Mouse (Mus musculus) kidney, embryonic 14.5 days (tissue): ENCODE measurements around the gene Tsc22d1. TPM values are rescaled to one million over a fixed set of nuclear protein-coding genes. Genes with fewer than 3 reads are reported as not detected.
A peak's percentile ranks its signal among the peaks of the same experiment; 100 is the strongest.

Experiments
- ATAC-seq: fragments of 200-750 bp; cut with Nextera tagmentation; 2 replicates; pipeline ENCODE4 v1.8.0; 2017; ENCODE audit warnings: moderate number of reproducible peaks, mild to moderate bottlenecking, moderate TSS enrichment, moderate library complexity; ENCODE audit not compliant: low FRiP score, low TSS enrichment
- H3K27ac ChIP-seq: fragments of 300-500 bp; sonication (generic); 2 replicates; pipeline ENCODE4 v1.5.1; 2014; ENCODE audit warnings: low read depth, mild to moderate bottlenecking, low read length, moderate library complexity, mixed read lengths
- H3K27me3 ChIP-seq: fragments of 300-500 bp; sonication (generic); 2 replicates; pipeline ENCODE4 v1.6.1; 2014; ENCODE audit warnings: mild to moderate bottlenecking, low read length; ENCODE audit not compliant: control insufficient read depth, insufficient read depth
- H3K36me3 ChIP-seq: fragments of 300-500 bp; sonication (generic); 2 replicates; pipeline ENCODE4 v1.6.1; 2014; ENCODE audit warnings: low read length, mixed read lengths; ENCODE audit not compliant: control insufficient read depth, insufficient read depth
- H3K4me1 ChIP-seq: fragments of 300-500 bp; sonication (generic); 2 replicates; pipeline ENCODE4 v1.6.1; 2014; ENCODE audit warnings: low read length, mixed read lengths; ENCODE audit not compliant: control insufficient read depth, insufficient read depth
- H3K4me2 ChIP-seq: fragments of 300-500 bp; sonication (generic); replicated peaks from 2 replicates; pipeline ENCODE4 v1.6.1; 2014; ENCODE audit warnings: low read depth, mild to moderate bottlenecking, low read length
- H3K4me3 ChIP-seq: fragments of 300-500 bp; sonication (generic); 2 replicates; pipeline ENCODE4 v1.5.1; 2014; ENCODE audit warnings: mild to moderate bottlenecking, low read length
- H3K9ac ChIP-seq: fragments of 300-500 bp; sonication (generic); 2 replicates; pipeline ENCODE4 v1.6.1; 2014; ENCODE audit warnings: low read depth, mild to moderate bottlenecking, low read length, moderate library complexity
- H3K9me3 ChIP-seq: fragments of 300-500 bp; sonication (generic); 2 replicates; pipeline ENCODE4 v1.6.1; 2016; ENCODE audit warnings: low read length; ENCODE audit not compliant: control insufficient read depth
- WGBS: fragments of 180-500 bp; shearing (Covaris S2); extraction: QIAGEN DNeasy Blood & Tissue Kit; methylation state at CpG from one replicate; pipeline ENCODE4 v1.1.7; 2014; 5-methylcytosine and 5-hydroxymethylcytosine counted together
- polyA plus RNA-seq: library from polyadenylated mRNA; unstranded; fragments of >200 nt; fragmentation: Nextera tagmentation; extraction: Ambion mirVana; gene quantifications from 2 replicates; pipeline ENCODE4 v1.2.1, GENCODE M21; 2014

The Tsc22d1 gene
- 844 and 1,016 TPM in 2 replicates for polyA plus RNA-seq

DNA sequence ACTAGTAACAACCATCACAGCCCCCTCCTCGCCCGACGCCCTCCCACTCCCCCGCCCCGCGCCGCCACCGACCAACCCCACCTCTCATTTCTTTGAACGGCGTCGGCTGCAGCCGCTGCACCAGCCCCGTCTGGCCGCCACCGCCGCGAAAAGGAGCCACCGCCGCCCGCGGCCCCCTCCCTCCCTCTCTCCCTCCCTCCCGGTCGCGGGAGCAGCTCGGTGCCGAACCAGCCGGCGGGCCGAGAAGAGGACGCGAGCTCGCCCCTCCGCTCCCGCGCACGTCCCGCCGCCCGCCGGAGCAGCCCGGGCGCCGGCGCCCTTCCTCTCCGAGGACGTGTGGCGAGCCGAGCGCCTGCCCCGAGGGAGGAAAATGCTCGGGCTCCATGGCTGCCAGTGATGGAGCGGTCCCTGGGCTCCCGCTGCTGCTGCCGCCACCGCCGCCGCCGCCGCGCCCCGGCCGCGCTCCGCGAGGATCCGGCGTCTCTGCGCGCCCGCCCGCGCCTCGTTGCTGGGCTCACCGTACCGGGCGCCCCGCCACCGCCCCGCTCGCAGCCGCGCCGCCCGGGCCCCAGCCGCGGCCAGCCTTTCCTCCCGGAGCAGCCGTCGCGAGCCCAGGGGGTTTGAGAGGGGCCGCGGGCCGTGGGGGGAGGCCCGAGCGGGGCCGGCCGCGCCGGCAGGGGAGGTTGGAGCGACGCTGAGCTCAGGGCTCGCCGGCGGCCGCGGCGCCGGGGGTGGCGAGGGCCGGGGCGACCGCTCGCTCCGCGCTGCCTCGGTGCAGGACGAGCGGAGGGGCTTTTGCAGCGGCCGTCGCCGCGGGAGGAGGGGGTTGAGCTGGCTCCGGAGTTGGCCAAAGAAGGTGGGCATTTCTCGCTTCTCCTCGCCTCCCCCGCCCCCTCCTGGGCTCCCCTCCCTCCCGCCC, at the start of gene Tsc22d1:
TSS of gene Tsc22d1 (plus strand) at position 100 of the 919 bp plus-strand sequence.
- Histone ChIP-seq H3K4me2 (peak within 1 kb of the TSS; percentile 86), H3K9ac (peak within 1 kb of the TSS; percentile 98), H3K4me1 (peaks cover 41% of the 10 kb centered on the region), H3K4me3 (peak within 1 kb of the TSS; percentile 80), H3K27ac (peak within 1 kb of the TSS; percentile 98), H3K9me3 (no peaks in the 10 kb centered on the region), H3K36me3 (peaks cover 23% of the 10 kb centered on the region), H3K27me3 (no peaks in the 10 kb centered on the region)
- WGBS, result under 1% methylated on average over 84 of the region's 128 CpGs
- ATAC-seq, result peak; percentile 14; the same call in 1 of the 2 replicates

GRCm38 (mm10) chr14:76373638-76374037, 41.1 kb upstream of the Tsc22d1 start:
- Histone ChIP-seq H3K9me3 (no peaks in the 10 kb centered on the region), H3K4me3 (no peak overlapping the region), H3K4me2 (no peak overlapping the region), H3K36me3 (no peaks in the 10 kb centered on the region), H3K4me1 (no peaks in the 10 kb centered on the region), H3K9ac (no peak overlapping the region), H3K27ac (no peak overlapping the region), H3K27me3 (no peaks in the 10 kb centered on the region)
- no peak for ATAC-seq
- 88% methylated on average over 6 of the region's 6 CpGs for WGBS

GRCm38 (mm10) chr14:76374601-76375000, 40.2 kb upstream of the Tsc22d1 start:
- no peak for ATAC-seq
- H3K27me3 ChIP-seq, result no peaks in the 10 kb centered on the region
- 87% methylated on average over 6 of the region's 6 CpGs for WGBS

DNA sequence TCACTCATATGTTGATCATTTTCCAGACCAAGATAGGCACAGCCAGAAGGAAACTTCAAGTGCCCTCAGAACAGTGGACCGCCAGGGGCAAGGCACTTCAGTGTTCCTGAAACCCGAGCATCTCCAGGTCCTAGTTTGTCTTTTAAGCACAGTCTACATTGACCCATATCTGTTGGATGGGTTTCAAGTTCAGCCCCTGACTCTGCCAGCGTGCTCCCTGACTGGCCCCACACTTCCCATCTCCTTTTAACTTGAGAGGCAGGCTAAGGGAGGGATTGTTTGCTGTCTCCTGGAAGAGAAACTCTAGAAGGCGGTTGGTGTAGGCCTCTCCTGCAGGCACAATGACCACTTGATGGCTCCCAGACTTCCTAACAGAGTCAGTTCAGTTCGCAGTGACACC, 38.2 kb upstream of the Tsc22d1 start:
- no peak overlapping the region for H3K9ac ChIP-seq
- no peaks in the 10 kb centered on the region for H3K4me1 ChIP-seq
- H3K4me2 ChIP-seq, result no peak overlapping the region
- no peaks in the 10 kb centered on the region for H3K27me3 ChIP-seq
- 40% methylated on average over 5 of the region's 5 CpGs for WGBS
- H3K4me3 ChIP-seq, result no peak overlapping the region
- H3K36me3 ChIP-seq, result no peaks in the 10 kb centered on the region
- 0 out of 2 replicates have a peak, but pooled peaks cover 4% of the 10 kb centered on the region for H3K9me3 ChIP-seq
- ATAC-seq, result peak; percentile 83
- H3K27ac ChIP-seq, result no peak overlapping the region

More at GRCm38 (mm10) chr14:76374601-76375000, 40.2 kb upstream of the Tsc22d1 start:
- Histone ChIP-seq H3K27ac (no peak overlapping the region), H3K36me3 (no peaks in the 10 kb centered on the region), H3K4me3 (no peak overlapping the region), H3K9ac (no peak overlapping the region), H3K4me2 (no peak overlapping the region), H3K4me1 (no peaks in the 10 kb centered on the region), H3K9me3 (no peaks in the 10 kb centered on the region)

DNA sequence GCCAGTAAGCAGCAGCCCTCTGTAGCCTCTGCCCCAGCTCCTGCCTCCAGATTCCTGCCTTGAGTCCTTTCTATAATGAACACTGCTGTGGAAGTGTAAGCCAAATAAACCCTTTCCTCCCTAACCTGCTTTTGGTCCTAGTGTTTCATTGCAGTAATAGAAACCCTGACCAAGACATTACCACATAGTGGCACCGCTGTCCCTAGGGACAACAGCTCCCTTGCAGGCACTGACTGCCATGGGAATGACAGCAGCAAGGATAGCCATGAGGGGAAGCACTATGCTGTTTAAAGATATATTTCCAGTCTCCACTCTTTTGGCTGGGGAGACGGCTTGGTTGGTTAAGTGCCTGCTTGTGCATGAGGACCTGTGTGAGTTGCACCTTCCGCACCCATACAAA, 35.4 kb upstream of the Tsc22d1 start:
- WGBS, result 89% methylated on average over 3 of the region's 3 CpGs
- Histone ChIP-seq H3K4me2 (no peak overlapping the region), H3K9ac (no peak overlapping the region), H3K4me1 (no peaks in the 10 kb centered on the region), H3K9me3 (0 out of 2 replicates have a peak, but pooled peaks cover 4% of the 10 kb centered on the region), H3K36me3 (no peaks in the 10 kb centered on the region), H3K4me3 (no peak overlapping the region), H3K27me3 (no peaks in the 10 kb centered on the region), H3K27ac (no peak overlapping the region)
- ATAC-seq, result no peak

DNA sequence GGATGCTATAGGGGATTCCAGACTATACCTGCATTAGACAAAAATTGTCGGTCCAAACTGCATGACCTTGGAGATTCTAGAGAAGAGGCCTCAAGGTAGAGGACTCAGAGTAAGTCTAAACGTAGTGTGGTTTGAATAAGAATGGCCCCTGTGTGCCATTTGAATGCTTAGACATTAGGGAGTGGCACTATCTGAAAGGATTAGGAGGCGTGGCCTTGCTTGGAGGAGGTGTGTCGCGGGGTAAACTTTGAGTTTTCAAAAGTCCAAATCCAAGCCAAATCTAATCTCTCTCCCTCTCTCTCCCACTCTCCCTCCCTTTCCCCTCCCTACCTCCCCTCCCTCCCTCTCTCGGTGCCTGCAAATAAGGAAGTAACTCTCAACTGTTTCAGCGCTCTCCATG, 26.7 kb upstream of the Tsc22d1 start:
- Histone ChIP-seq H3K9me3 (no peaks in the 10 kb centered on the region), H3K4me3 (no peak overlapping the region), H3K4me2 (no peak overlapping the region), H3K4me1 (no peaks in the 10 kb centered on the region), H3K36me3 (no peaks in the 10 kb centered on the region), H3K9ac (no peak overlapping the region), H3K27me3 (no peaks in the 10 kb centered on the region), H3K27ac (no peak overlapping the region)
- no peak for ATAC-seq
- WGBS, result 82% methylated on average over 7 of the region's 7 CpGs

DNA sequence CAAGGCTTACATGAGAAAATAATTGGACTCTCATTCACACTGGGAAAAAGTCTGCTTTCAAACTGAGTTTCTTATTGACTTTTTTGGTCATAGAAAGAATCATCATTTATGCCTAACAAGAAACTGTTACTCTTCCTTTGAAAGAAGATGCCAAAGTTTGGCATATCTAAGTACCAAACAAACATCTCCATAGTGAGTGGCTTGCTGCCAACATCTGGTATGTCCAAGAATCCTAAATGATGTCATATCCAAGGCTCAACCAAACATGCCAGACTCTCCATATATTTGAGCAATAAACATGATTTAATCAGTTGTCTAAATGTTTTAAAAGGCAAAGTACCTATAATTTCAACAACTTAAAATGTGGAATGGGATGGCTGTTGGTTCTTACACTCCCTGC, 16.5 kb upstream of the Tsc22d1 start:
- Histone ChIP-seq H3K27ac (no peak overlapping the region), H3K4me2 (no peak overlapping the region), H3K4me1 (no peaks in the 10 kb centered on the region), H3K9ac (no peak overlapping the region), H3K27me3 (no peaks in the 10 kb centered on the region), H3K36me3 (no peaks in the 10 kb centered on the region), H3K4me3 (no peak overlapping the region), H3K9me3 (no peaks in the 10 kb centered on the region)
- ATAC-seq, result no peak

DNA sequence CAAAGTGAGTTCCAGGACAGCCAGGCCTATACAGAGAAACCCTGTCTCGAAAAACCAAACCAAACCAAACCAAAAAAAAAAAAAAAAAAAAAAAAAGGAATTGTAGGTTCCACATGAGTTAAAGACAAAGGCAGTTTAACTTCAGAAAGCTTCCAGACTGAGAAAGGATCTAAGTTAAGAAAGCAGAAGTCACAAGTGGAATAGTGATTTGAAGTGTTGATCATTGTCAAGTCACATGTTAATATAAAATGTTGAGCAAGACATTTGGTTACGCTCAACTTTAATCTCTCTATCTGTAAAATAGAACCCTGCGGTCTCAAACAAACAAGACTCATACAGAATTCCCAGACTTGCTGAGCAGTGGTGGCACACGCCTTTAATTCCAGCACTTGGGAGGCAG, 12.2 kb upstream of the Tsc22d1 start:
- no peaks in the 10 kb centered on the region for H3K4me1 ChIP-seq
- 91% methylated on average over 4 of the region's 4 CpGs for WGBS
- no peak overlapping the region for H3K4me2 ChIP-seq
- H3K36me3 ChIP-seq, result no peaks in the 10 kb centered on the region
- H3K27ac ChIP-seq, result no peak overlapping the region
- H3K9ac ChIP-seq, result no peak overlapping the region
- no peaks in the 10 kb centered on the region for H3K27me3 ChIP-seq
- no peak for ATAC-seq
- no peaks in the 10 kb centered on the region for H3K9me3 ChIP-seq
- H3K4me3 ChIP-seq, result no peak overlapping the region

- no peaks in the 10 kb centered on the region for H3K36me3 ChIP-seq
- no peak for ATAC-seq
- H3K4me3 ChIP-seq, result no peak overlapping the region
- H3K4me2 ChIP-seq, result no peak overlapping the region
- no peaks in the 10 kb centered on the region for H3K9me3 ChIP-seq
- 41% methylated on average over 8 of the region's 8 CpGs for WGBS
- H3K4me1 ChIP-seq, result peaks cover 6% of the 10 kb centered on the region
- H3K9ac ChIP-seq, result no peak overlapping the region
- H3K27ac ChIP-seq, result no peak overlapping the region
- no peaks in the 10 kb centered on the region for H3K27me3 ChIP-seq
Observed at GRCm38 (mm10) chr14:76409111-76409510, 5.7 kb upstream of the Tsc22d1 start.
